Mouse (Mus musculus) G1E (cell line): Measurements from ENCODE around the gene Slfn4.
A peak's percentile ranks its signal among the peaks of the same experiment; 100 is the strongest.

Experiments used
- CTCF ChIP-seq: IDR thresholded peaks from 2 replicates; pipeline ENCODE4 v1.5.1; 2012; ENCODE audit warnings: low read depth, low read length, inconsistent platforms, mixed read lengths
- GATA1 ChIP-seq: IDR thresholded peaks from 2 replicates; pipeline ENCODE4 v1.6.1; 2012; ENCODE audit warnings: borderline replicate concordance, low read length, inconsistent platforms, mixed read lengths
- GATA2 ChIP-seq: IDR thresholded peaks from 2 replicates; pipeline ENCODE4 v1.6.1; 2012; ENCODE audit warnings: low read depth, low read length, inconsistent platforms, borderline replicate concordance

DNA sequence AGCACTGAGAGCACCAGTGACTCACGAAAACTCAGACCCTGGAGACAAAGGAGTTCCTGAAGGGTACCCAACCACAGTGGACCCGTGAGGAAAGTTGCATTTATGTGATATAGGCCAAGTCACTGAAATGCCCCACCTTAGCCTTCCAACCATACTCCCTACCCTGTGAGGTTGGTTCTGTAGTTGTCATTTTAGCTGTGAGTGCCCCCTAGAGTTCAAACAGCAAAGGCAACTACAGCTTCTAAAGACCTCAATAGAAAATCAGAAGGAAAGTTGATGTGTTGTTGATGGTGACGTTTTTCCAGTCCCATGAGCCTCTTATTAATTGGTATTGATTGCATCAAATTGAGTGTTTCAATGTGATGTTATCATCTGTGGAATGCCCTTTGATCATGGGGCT, 56.0 kb downstream of the Slfn4 start:
- TF ChIP-seq CTCF, result peak; percentile 29; the same call in 1 of the 2 replicates
- no peak for TF ChIP-seq GATA1
- no peak for TF ChIP-seq GATA2
